ENCODE assay signal across 10 mouse cellular contexts in the genomic region with DNA sequence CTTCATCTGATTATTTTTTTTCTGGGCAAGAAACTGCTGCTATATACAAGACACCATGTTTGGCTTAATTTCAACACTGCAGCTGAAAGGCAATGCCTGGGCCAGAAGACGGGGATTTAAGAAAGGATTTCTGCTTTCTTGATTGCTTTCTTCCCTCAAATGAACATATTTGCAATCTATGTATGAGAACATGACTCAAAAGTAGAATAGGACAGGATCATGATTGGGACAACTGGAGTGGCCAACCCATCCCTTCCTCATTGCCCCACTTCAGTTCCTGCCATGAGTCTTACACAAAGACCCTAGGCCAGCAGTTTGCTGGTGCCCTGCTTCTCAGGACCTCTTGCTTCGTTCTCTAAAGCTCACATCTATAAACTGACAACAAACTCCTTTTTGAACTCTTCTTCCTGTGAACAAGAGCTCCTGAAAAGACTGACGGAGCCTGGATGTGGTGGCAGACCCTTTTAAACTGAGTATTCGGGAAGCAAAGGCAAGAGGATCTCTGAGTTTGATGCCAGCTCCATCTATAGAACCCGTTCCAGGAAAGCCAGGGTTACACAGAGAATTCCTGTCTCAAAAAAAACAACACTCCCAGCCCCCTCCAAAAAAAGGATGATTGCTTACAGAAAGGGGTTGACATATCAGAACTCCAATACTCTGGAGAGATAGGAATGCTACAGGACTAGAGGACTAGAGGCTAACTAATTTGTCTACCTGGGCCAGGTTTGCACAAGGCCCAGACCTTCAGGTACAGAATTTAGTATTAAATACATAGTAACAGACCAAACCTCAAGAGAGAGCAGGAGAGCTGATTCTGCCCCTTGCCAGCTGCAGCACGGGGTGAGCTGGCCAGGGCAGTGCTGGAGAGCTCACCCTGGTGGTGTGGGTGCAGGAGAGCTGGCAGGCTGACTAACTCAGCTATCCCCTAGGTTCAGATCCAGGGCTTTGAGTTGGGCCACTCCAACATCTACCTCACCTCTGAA. TPM values are rescaled to one million over a fixed set of nuclear protein-coding genes. Genes with fewer than 3 reads are reported as not detected.
DNase-seq lines count a peak whose midpoint lies in the region; ATAC-seq lines count a peak whose summit lies in the region.
"Not testable (repeated sequence)": the region's sequence is repeated elsewhere in the genome, so short reads cannot be mapped to it uniquely, and the experiment has no call there.
"Had no signal": no experiment of that assay in that cellular context is flagged by ENCODE, and none has a peak within 500 bp of the region (broad histone marks: within the 10 kb centered on the region; RNA-seq: fewer than 3 reads in every experiment).

No protein-coding gene starts in this region.

- not testable (repeated sequence) for H3K9me3 ChIP-seq in embryonic facial prominence, embryonic 11.5 days (replicated peaks; ENCODE audit: control insufficient read depth, low read length)
- H3K9me3 ChIP-seq in forebrain, embryonic 12.5 days, result peaks cover 56% of the 10 kb centered on the region
- H3K9me3 ChIP-seq in hindbrain, embryonic 11.5 days (ENCODE audit: control insufficient read depth, low read length), result peaks cover 33% of the 10 kb centered on the region
- H3K9me3 ChIP-seq in kidney, embryonic 15.5 days (replicated peaks), result peaks cover 50% of the 10 kb centered on the region
- peaks cover 37% of the 10 kb centered on the region for H3K9me3 ChIP-seq in liver, embryonic 13.5 days (replicated peaks)
- H3K9me3 ChIP-seq in midbrain, embryonic 12.5 days, result peaks cover 52% of the 10 kb centered on the region

- not testable (repeated sequence) for DNase-seq in embryonic facial prominence, embryonic 11.5 days (ENCODE audit: low spot score); hindbrain, embryonic 11.5 days (ENCODE audit: low spot score); liver, embryonic 13.5 days
- DNase-seq in ovary, postnatal 10 days (ENCODE audit: low spot score), result peak; percentile 14

- not testable (repeated sequence) for H3K4me1 ChIP-seq in embryonic facial prominence, embryonic 11.5 days (ENCODE audit: control insufficient read depth, insufficient read depth, low read length); forebrain, embryonic 12.5 days; hindbrain, embryonic 11.5 days (replicated peaks; ENCODE audit: control insufficient read depth, insufficient read depth, low read length); kidney, embryonic 15.5 days; liver, embryonic 13.5 days (replicated peaks); midbrain, embryonic 12.5 days

- not testable (repeated sequence) for H3K27ac ChIP-seq in embryonic facial prominence, embryonic 11.5 days (replicated peaks; ENCODE audit: low read depth, low read length); forebrain, embryonic 12.5 days; hindbrain, embryonic 11.5 days (ENCODE audit: low read depth, low read length); kidney, embryonic 15.5 days; liver, embryonic 13.5 days; midbrain, embryonic 12.5 days (replicated peaks)

- H3K27me3 ChIP-seq in embryonic facial prominence, embryonic 11.5 days (ENCODE audit: control insufficient read depth, insufficient read depth, low read length); forebrain, embryonic 12.5 days; hindbrain, embryonic 11.5 days (ENCODE audit: control insufficient read depth, insufficient read depth, low read length); kidney, embryonic 15.5 days; liver, embryonic 13.5 days; midbrain, embryonic 12.5 days: not testable (repeated sequence)

- not testable (repeated sequence) for H3K36me3 ChIP-seq in embryonic facial prominence, embryonic 11.5 days (replicated peaks; ENCODE audit: control insufficient read depth, insufficient read depth, low read depth, low read length); forebrain, embryonic 12.5 days (replicated peaks); hindbrain, embryonic 11.5 days (ENCODE audit: control insufficient read depth, insufficient read depth, low read length); kidney, embryonic 15.5 days; liver, embryonic 13.5 days
- peaks cover 11% of the 10 kb centered on the region for H3K36me3 ChIP-seq in midbrain, embryonic 12.5 days

- H3K4me3 ChIP-seq in embryonic facial prominence, embryonic 11.5 days (ENCODE audit: low read depth, low read length); forebrain, embryonic 12.5 days (replicated peaks); hindbrain, embryonic 11.5 days (ENCODE audit: low read depth, low read length); kidney, embryonic 15.5 days (replicated peaks); liver, embryonic 13.5 days (replicated peaks); midbrain, embryonic 12.5 days: not testable (repeated sequence)

- not testable (repeated sequence) for H3K4me2 ChIP-seq in embryonic facial prominence, embryonic 11.5 days (ENCODE audit: low read depth, low read length); forebrain, embryonic 12.5 days; hindbrain, embryonic 11.5 days (replicated peaks; ENCODE audit: low read depth, low read length); kidney, embryonic 15.5 days; liver, embryonic 13.5 days; midbrain, embryonic 12.5 days (replicated peaks)

- WGBS in embryonic facial prominence, embryonic 11.5 days, result 77% methylated on average over 5 of the region's 6 CpGs
- WGBS in forebrain, embryonic 12.5 days, result 80% methylated on average over 6 of the region's 6 CpGs
- 84% methylated on average over 5 of the region's 6 CpGs for WGBS in hindbrain, embryonic 11.5 days
- WGBS in kidney, embryonic 15.5 days, result 80% methylated on average over 6 of the region's 6 CpGs
- 47% methylated on average over 6 of the region's 6 CpGs for WGBS in liver, embryonic 13.5 days (ENCODE audit: insufficient replicate concordance)
- WGBS in midbrain, embryonic 12.5 days, result 73% methylated on average over 6 of the region's 6 CpGs

- H3K9ac ChIP-seq in embryonic facial prominence, embryonic 11.5 days (replicated peaks; ENCODE audit: low read length); forebrain, embryonic 12.5 days; hindbrain, embryonic 11.5 days (ENCODE audit: low read depth, low read length); kidney, embryonic 15.5 days; liver, embryonic 13.5 days; midbrain, embryonic 12.5 days (replicated peaks): not testable (repeated sequence)

- peak; percentile 50 for ATAC-seq in embryonic facial prominence, embryonic 11.5 days (replicated peaks; ENCODE audit: insufficient number of reproducible peaks, low FRiP score, low TSS enrichment, low read depth)
- ATAC-seq in forebrain, embryonic 12.5 days (ENCODE audit: low FRiP score), result peak; percentile 18; the same call in 1 of the 2 replicates
- peak; percentile 20 for ATAC-seq in hindbrain, embryonic 11.5 days (ENCODE audit: low FRiP score)
- peak; percentile 12; the same call in 1 of the 2 replicates for ATAC-seq in kidney, embryonic 15.5 days (replicated peaks; ENCODE audit: low FRiP score)
- peak; percentile 16; the same call in 1 of the 2 replicates for ATAC-seq in liver, embryonic 13.5 days (ENCODE audit: low read depth)
- ATAC-seq in midbrain, embryonic 12.5 days (ENCODE audit: low FRiP score, low read depth), result 0 out of 2 replicates have a peak, but pooled peaks have one; percentile 6

RNA-seq across cellular contexts. Expression of a gene that starts 43.1 kb away (rescaled TPM):
- 0.31 TPM in 1 of 2 replicates, not detected in the other for polyA plus RNA-seq in embryonic facial prominence, embryonic 11.5 days (2014; fragmentation: Nextera tagmentation; extraction: Ambion mirVana)
- not detected in 2 replicates for polyA plus RNA-seq in forebrain, embryonic 12.5 days (2016; fragmentation: Nextera tagmentation; extraction: Ambion mirVana)
- 0.22 TPM in 1 of 2 replicates, not detected in the other for polyA plus RNA-seq in hindbrain, embryonic 11.5 days (2014; fragmentation: Nextera tagmentation; extraction: Ambion mirVana)
- 0.33 TPM in 1 of 2 replicates, not detected in the other for polyA plus RNA-seq in kidney, embryonic 15.5 days (2015; fragmentation: Nextera tagmentation; extraction: Ambion mirVana)
- 0.16 and 0.38 TPM in 2 replicates for polyA plus RNA-seq in liver, embryonic 13.5 days (2015; fragmentation: Nextera tagmentation; extraction: Ambion mirVana)
- polyA plus RNA-seq in midbrain, embryonic 12.5 days (2016; fragmentation: Nextera tagmentation; extraction: Ambion mirVana), result not detected in 2 replicates
- polyA plus RNA-seq: CD4-positive, CD25-positive, alpha-beta regulatory T cell, adult 4 months; limb, embryonic 10.5 days; thymus, adult 2 months had no signal
